Mouse (Mus musculus) liver, adult (tissue): ENCODE results near the gene Odf3l2.

ENCODE experiments used
- GATA4 ChIP-seq: IDR thresholded peaks from 2 replicates; pipeline ENCODE4 v1.6.1; 2014; ENCODE audit warnings: mild to moderate bottlenecking, low read length; ENCODE audit not compliant: insufficient replicate concordance

The Odf3l2 gene

DNA sequence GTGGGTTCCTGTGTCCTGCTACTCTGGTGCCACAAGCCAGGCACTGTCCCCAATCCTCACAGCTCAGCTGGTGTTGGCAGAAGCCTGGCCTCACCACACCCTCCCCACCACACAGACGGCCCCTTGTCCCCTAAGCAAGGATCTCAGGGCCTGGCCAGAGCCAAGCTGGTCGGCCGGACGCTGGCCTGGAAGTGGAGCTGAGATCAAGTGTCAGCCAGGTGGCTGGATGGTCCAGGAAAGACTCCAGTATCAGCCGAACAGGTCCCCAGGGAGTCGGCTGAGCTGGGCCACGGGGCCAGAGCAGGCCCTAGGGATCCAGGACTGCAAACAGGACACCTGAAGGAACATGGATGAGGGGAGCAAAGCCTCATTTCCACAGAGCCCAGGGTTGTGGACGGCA, at the start of gene Odf3l2:
Gene Odf3l2, minus strand, starts transcription at position 28 of the 400 bp plus-strand sequence.
- TF ChIP-seq GATA4 = no peak

DNA sequence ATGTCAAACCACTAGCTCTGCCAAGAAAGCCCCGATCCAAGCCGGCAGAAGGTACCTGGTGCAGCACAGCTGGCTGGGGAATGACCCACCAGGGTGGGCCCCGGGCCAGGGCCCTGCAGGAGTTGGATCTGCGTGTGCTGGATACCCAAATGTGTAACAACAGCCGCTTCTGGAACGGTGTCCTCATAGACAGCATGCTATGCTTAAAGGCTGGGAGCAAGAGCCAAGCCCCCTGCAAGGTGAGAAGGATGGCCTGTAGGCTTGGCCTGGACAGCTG, 48.8 kb upstream of the Odf3l2 start:
- TF ChIP-seq GATA4 = no peak

DNA sequence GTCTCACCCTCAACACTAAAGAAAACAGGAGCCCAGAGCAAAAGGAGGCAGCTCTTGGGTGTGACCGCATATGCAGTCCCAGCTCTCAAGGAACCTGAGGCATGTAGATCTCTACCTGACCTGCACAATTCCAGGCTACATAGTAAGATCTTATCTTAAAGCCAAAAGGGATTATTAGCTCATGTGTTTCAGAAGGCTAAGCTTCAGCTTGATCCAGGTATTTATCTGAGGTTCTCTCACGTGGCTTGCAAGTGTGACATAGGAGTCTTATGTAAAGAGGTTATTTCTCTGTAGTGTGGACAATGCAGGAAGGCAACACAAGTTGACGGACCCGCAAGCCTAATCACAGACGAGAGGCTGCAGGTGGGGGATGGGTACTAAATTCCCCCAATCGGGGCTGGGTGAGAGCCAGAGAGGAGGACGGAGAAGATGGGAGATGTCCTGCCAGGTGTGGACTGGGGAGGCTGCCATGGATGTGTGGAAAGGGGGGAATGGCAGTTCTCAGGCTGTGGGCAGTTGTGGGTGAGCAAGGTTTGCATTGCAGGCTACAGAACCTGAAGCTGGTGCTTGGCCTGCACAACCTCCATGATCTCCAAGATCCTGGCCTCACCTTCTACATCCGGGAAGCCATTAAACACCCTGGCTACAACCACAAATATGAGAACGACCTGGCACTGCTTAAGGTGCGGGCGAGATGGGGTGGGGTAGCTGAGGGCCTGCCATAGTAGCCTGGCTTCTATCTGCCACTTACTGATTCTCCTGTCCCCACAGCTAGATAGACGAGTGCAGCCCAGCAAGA, 48.2 kb upstream of the Odf3l2 start:
- no peak for TF ChIP-seq GATA4

DNA sequence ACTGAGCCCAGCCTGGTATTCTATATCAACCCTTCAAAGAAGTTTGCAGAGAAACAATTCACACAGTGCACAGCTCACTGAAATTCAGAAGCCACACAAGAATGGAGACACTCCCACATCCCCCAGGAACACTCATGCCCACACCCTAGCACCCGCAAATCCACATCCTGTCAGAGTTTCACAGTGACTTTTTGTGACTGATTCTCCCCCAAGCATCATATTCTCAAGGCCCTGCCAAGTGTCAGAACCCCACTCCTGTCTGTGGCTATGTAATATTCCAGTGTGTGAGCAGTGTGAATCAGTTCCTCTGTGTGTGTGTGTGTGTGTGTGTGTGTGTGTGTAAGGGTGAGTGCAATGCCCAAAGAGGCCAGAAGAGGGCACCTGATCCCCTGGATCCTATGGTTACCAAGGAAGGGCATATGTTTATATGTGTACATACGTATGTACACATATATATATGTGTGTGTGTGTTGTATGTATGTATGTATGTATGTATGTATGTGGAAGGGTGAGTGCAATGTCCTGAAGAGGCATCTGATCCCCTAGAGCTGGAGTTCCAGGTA, 46.5 kb upstream of the Odf3l2 start:
- no peak for TF ChIP-seq GATA4

DNA sequence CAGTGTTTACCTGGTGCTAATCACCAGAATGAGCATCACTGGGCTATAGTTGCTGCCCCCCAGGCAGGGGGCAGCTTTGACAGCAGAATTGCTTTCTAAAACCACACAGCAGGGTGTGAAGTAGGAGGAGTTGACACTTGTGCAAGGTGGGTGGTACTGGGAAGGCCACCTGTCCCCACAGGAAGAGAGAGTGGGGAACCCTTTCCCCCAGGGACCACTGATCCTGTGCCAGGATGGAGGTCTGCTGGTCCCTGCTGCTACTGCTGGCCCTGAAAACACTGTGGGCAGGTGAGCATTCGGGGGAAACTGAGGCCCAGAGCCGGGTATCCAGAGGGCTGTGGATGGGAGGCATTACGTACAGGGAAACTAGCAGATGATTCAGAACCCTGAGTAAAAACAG, 43.6 kb upstream of the Odf3l2 start:
- no peak for TF ChIP-seq GATA4

DNA sequence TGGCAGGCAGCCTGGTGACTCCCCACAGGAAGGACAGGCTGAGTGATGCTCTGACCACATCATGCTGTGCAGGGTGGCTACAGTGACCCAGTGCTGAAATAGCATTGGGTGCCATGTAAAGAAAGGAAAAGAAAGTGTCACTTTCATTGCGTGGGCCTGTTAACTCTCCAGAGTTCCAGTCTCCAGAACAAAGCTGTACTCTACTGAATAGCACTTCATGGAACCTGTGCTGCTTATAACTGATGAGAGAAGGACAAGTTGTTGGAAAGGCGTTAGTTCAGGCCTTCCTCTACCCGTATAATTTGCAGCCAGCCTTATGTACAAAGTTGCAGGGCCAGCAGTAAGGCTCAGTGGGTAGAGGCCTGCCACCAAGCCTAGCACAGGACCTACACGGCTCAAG, 43.2 kb upstream of the Odf3l2 start, which contains the start of gene Gzmm:
Gene Gzmm, plus strand, starts transcription at position 301 of the 400 bp plus-strand sequence.
- no peak for TF ChIP-seq GATA4

DNA sequence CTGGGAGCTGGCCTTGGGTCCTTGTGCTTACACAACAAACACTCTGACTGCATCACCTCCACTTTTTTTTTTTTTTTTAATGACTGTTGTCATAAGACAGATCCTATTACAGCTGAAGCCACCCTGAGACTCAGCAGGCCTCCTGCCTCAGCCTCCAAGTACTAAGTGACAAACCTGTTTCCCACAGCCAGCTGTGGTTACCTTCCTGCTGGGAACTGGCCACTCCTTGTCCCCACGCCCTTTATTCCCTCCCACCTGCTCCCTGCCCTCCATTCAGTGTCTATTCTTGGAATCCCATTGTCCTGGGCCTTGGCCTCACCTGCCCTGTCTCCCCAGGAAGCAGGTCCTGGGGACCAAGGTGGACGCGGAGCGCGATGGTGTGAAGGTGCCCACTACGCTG, 42.0 kb upstream of the Odf3l2 start:
- no peak for TF ChIP-seq GATA4

DNA sequence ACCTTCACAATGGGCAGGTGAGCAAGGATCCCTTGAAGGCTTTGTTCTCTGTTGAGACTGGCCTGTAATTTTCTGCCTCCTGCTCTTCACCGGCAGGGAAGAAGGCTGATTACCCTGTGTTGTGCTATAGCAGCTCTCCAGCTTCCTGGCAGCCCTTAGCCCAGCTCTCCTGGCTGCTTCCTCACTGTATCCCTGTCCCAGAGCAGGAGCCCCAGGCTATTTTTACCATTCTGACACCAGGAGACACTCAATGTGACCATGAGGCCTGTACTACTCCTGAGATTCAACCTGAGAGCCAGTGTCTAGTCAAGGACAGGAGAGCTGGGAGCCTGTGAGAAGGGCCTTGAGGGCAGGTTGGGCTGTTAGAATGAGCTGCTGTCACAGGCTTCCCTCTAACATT, 41.2 kb upstream of the Odf3l2 start:
- no peak for TF ChIP-seq GATA4

DNA sequence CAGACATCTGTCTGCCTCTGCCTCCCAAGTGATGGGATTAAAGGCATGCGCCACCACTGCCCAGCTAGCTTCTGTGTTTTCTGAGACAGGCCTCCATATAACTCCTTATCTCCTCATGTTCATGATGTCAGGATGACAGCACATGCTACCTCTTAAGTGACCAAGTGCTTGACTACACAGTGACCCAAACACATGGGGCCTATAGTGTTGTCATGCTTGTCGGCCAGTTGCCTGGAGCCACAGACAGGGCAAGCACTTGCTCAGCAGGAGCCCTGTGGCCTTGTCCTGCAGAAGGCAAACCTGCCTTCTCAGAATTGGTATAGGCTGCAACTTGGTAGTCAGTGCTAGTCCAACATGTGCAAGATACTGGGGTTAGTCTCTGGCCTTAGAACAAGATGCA, 40.7 kb upstream of the Odf3l2 start:
- TF ChIP-seq GATA4 = no peak

DNA sequence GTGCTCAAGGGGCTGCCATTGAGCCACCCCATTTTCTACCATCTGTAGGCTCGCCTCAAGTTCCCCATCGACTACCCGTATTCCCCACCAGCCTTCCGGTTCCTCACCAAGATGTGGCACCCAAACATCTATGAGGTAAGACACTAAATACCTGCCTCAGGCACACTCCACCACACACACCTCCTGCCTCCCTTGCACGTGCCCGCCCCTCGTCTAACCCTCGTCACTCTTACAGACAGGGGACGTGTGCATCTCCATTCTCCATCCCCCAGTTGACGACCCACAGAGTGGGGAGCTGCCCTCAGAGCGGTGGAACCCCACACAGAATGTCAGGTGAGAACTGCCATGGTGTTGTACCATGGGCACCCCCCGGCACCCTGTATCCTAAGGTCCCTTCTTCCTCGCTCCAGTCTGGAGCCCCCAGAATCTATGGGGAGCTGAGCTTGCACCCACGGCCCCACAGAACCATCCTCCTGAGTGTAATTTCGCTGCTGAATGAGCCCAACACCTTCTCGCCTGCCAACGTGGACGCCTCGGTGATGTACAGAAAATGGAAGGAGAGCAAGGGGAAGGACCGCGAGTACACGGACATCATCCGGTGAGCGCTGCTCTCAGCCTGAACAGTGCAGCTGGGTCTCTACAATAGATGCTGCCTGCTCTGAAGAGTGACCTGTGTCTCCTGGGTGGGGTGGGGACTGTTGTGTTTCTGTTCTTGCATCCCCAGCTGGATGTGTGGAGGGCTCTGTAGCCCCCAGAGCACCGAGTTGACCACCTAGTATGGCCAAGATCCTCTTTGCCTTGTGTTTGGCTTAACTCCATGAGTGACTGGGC, 39.4 kb upstream of the Odf3l2 start:
- TF ChIP-seq GATA4 = no peak

DNA sequence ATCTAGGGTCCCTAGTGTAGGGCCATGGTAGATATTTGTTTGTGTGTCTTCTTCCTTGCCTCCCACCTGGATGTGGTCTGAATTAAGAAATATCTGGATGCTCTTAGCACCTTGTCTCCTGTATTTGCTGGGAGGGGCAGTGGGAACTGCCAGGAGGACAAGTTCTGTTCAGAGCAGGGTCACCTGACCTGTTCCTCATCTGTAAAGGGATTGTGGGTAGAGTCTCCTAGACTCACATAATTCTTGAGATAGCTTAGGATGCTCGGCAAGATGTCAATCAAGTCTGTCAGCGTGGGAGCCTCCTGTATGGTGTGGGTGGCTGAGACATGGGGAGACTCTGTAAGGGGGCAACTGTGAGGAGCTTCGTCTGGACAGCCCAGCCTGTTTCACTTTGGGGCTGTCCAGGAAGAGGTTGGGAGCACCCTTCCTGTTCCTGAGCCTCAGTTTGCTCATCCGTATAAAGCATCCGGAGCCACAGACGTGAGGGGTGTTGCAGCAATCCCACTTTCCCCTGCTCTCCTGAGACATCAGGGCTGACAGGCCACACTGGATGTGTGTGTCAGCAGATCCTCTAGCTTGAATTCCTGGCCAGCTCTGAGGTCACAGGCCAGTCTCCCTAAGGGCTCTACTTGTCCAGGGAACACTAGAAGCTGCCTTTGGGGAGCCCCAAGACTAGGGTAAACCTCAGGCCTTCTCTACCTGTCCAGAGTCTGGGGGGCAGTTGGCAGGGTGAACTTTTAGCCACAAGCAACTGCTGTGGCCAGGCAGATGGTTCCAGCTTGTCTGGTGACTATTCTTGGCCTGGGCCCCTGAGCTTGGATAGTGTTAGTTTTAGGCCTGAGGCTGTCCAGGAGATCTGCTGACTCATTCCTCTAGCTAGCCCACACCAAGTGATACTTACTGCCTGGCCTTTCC, 38.4 kb upstream of the Odf3l2 start:
- TF ChIP-seq GATA4 = no peak

DNA sequence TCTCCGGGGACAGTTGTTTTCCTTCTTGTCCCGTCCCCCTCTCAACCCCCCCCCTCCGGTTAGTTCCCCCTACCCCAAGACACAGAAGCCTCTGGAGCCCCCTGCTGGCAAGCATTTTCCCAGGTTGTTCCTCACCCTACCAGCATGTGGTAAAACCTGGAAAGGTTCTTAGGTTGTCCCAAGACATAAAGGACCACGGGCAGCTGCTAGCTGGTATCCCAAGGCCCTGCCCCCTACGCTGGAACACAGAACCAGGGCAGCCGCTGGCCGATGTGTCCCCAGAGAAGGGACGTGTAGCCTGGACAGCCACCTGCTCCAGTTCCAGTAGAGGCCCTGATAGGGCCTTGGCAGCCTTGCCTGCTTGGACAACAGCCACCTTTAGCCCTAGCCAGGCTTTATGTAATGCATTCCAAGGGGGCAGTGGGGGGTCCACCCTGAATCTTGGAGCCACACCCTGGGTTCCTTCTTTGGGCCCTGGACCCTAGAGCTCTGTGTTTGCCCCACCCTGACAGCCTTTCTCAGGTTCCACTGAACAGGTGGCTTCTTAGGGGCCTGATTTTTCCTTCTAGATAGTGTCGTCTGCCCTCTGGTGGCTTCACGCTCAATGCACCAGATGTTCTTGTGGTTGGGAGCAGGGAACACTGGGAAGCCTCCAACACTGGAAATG, 37.5 kb upstream of the Odf3l2 start:
- TF ChIP-seq GATA4 = no peak

DNA sequence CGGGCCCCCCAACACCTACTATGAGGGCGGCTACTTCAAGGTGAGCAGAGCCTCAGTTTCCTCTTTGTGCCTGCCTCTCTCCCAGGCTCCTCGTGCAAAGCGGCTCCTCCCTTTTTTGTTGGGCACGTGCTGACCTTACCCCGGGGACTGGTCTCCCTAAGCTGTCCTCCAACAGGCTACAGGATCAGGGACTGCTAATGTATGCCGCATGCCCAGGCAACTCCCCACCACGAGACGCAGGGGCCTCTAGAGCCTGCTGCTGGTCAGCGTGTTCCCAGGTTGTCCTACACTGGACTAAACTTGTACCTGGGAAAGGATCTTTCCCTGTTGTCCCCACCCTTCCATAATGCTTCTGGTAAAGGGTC, 37.0 kb upstream of the Odf3l2 start:
- no peak for TF ChIP-seq GATA4

DNA sequence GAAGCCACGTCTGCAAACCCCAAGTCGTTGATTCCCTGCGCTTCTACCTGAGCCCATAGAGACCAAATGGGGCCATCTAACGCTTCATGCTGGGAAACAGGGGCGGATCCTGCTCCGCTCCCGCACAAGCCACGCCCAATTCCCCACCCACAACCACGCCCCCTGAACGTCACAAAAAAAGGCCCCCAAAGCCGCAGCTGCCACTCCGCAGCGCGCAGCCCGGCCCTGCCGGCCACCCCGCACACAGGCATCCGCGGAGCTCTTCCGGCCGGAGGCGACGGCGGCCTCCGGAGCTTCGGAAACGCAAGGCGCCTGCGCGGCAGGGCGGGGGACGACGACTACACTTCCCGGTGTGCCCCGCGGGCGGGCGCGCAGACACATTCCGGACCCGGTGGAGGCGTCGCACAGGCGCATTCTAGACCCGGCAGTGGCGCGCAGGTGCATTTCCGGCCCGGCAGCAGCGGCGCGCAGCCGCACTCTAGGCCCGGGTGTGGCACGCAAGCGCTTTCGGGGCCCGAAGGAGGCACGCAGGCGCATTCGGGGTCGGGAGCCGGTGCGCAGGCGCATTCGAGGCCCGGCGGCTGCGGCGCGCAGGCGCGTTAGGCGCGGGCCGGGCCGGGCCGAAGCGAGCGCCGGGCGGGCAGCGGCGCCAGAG, 36.2 kb upstream of the Odf3l2 start, which contains the start of gene Cdc34:
Gene Cdc34, plus strand, starts transcription at position 605 of the 655 bp plus-strand sequence.
- TF ChIP-seq GATA4 = peak; percentile 21; the same call in 1 of the 2 replicates
